Mouse (Mus musculus) testis, adult 2 months (tissue): ENCODE data around the gene Celf5.

Experiments used
- CTCF ChIP-seq: fragments of 200-500 bp; IDR thresholded peaks from 2 replicates; pipeline ENCODE4 v1.5.1; 2012; ENCODE audit warnings: low read depth, mild to moderate bottlenecking, inconsistent platforms, low read length, moderate library complexity; ENCODE audit not compliant: control insufficient read depth, insufficient read depth, insufficient replicate concordance
- POLR2A ChIP-seq: fragments of 200-500 bp; IDR thresholded peaks from 2 replicates; pipeline ENCODE4 v1.6.1; 2012; ENCODE audit warnings: low read depth, mild to moderate bottlenecking, inconsistent platforms, low read length, moderate library complexity; ENCODE audit not compliant: control insufficient read depth

DNA sequence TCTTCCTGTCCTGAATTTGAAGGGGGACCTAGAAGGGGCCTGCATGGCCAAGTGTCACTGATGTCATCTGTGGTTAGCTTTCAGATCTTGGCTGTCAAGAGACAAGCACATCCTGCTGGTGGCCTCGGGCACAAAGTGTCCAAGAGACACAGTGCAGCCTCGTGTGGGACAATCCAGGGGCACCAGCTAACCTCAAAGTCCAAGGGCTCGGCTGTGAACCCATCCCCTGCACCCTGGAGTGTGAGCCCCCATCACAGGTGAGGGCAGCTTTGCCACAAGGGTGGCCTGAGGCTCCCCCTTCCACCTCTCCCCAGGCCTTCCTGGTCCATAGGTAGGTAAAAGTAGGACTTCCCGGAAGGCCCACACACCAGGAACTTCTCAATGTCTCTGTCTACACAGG, 19.0 kb downstream of the Celf5 start:
- no peak for TF ChIP-seq CTCF
- no peak for TF ChIP-seq POLR2A
